Mouse (Mus musculus): Measurements from ENCODE around the gene Slc39a11. TPM values are rescaled to one million over a fixed set of nuclear protein-coding genes. Genes with fewer than 3 reads are reported as not detected.

Slc39a11 gene
- total RNA-seq, 2 experiments from 2014 or later: 12.4 to 13.3 TPM

DNA sequence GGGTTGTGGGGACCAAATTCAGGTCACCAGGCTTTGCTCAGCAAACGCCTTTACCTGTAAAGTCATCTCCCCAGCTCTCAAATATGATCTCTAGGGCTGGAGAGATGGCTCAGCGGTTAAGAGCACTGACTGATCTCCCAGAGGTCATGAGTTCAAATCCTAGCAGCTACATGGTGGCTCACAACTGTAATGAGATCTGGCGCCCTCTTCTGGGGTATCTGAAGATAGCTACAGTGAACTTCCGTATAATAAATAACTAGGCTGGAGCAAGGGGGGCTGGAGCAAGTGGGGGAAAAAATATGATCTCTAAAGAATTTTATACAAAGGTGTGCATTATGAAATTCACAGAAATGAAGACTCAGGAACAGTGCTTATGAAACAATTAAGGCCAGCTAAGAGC, 22.1 kb downstream of the Slc39a11 start:
- peak; percentile 59 for TF ChIP-seq CTCF (IDR thresholded peaks at IDR 0.05)
- Histone ChIP-seq H3K27ac (no peak overlapping the region), H3K4me3 (no peak overlapping the region)
- intact Hi-C loops (cut with DNase I): no loop called here
- no peak for DNase-seq (ENCODE audit: extremely low spot score in 1 of 2, low spot score in 2 of 2)

- Histone ChIP-seq H3K27ac (no peak overlapping the region), H3K4me3 (no peak overlapping the region)
- intact Hi-C loops (cut with DNase I): no loop called here
- no peak for TF ChIP-seq CTCF (IDR thresholded peaks at IDR 0.05)
- DNase-seq (ENCODE audit: extremely low spot score in 1 of 2, low spot score in 2 of 2): no peak
These were observed 24.4 kb downstream of the Slc39a11 start for GRCm38 (mm10) chr11:113625437-113625836.

GRCm38 (mm10) chr11:113622028-113622427, 27.9 kb downstream of the Slc39a11 start:
- no peak for TF ChIP-seq CTCF (IDR thresholded peaks at IDR 0.05)
- no peak for DNase-seq (ENCODE audit: extremely low spot score in 1 of 2, low spot score in 2 of 2)
- intact Hi-C loops (cut with DNase I): no loop called here
- no peak overlapping the region for H3K4me3 ChIP-seq
- no peak overlapping the region for H3K27ac ChIP-seq

DNA sequence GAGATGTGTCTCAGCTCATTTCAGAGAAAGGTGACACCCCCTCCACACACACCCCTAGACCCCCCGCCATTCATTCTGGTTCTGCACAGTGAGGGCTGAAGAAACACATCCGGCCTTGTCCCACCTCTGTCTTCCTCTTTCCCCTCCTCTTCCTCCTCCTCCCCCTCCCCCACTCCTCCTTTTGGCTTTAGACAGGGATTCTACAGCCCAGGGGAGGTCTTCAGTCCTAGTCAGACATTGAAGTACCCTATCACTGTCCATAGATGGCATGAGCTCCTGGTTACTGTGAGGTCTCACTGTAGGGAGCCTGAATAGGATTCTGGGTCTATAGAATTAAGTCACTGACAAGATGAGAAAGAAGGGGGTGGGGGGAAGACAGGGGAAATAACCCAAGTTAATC, 28.9 kb downstream of the Slc39a11 start:
- H3K4me3 ChIP-seq: peak overlapping the region; percentile 28
- DNase-seq (ENCODE audit: extremely low spot score in 1 of 2, low spot score in 2 of 2): no peak
- intact Hi-C loops (cut with DNase I): no loop called here
- TF ChIP-seq CTCF (IDR thresholded peaks at IDR 0.05): no peak
- no peak overlapping the region for H3K27ac ChIP-seq

DNA sequence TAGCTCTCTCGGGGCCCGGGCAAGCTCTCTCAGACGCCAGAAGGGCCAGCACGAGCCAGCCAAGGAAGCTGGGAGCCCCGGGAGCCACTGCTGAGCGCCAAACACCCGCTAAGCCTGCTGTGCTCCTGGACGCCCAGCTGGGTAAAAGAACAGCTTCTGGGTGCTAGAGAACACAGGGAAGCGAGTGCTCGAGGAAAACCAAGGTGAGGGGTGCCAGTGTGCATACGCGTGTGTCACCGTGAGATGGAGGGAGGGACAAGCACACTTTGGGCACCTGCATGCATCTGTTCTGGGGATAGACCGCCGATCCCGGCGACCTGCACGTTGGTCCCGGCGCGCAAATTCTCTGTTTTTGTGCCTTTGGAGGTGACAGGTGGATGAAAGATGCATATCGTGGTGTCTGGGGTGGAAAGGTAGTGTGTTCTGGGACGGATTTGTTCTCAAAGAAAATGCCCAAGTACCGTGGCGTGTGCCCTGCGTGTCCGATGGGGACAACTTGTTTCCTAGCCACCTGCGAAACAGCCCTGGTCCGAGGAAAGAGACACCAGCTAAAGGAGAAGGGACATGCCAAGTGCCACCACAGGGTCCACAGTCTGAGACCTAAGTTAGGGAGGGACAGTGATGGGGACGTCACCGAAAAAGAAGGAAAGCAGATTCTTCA, 30.3 kb downstream of the Slc39a11 start:
- no peak for TF ChIP-seq CTCF (IDR thresholded peaks at IDR 0.05)
- intact Hi-C loops (cut with DNase I): loop anchor here (5.0 to 10.0 kb wide), 3 partner anchors 102 to 445 kb away; no protein-coding TSS in a partner anchor
- Histone ChIP-seq H3K27ac (peak overlapping the region; percentile 80), H3K4me3 (peak overlapping the region; percentile 60)
- no peak for DNase-seq (ENCODE audit: extremely low spot score in 1 of 2, low spot score in 2 of 2)

DNA sequence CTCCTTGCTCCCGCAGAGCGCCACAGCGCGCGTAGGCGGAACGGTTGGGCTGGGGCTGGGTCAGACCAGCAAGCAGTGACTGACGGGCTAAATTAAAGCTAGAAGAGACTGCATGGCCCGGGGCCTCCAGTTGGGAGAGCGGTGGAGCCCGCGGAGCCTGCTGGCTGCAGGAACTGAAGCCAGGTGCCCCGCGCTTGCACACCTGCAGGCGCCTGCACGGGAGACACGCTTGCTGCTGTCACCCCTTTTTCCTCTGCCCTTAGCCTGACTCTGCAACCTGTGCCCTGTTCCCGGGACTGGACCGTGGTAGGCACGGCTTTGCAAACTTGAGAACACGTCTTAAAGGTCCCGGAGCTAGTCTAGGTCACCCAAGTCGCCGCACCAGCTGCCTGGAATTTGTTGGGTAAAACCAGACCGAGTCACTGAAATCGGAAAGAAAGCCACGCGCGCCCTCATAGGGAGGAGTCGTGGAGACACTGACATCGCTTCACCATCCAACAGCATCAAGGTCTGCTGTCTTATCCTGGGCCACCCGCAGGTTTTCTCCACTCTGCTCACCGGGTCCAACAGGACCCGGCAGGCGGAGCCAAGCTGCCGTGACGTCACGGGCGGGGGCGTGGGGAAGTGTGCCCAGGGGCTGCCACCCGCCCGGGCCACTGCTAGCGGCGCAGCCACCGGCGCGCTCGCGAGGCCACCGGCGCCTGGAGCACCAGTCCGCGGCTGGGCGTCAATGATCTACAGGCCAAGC, 31.0 kb downstream of the Slc39a11 start, which contains the start of gene Sstr2:
Sstr2 (plus strand) TSS at position 671 of the 748 bp plus-strand sequence.
- Histone ChIP-seq H3K4me3 (peak within 1 kb of the TSS; percentile 60), H3K27ac (peak within 1 kb of the TSS; percentile 80)
- DNase-seq (ENCODE audit: extremely low spot score in 1 of 2, low spot score in 2 of 2): peak; percentile 79 to 84
- intact Hi-C loops (cut with DNase I): loop anchor here (5.0 to 10.0 kb wide), 3 partner anchors 102 to 444 kb away; no protein-coding TSS in a partner anchor
- no peak for TF ChIP-seq CTCF (IDR thresholded peaks at IDR 0.05)

DNA sequence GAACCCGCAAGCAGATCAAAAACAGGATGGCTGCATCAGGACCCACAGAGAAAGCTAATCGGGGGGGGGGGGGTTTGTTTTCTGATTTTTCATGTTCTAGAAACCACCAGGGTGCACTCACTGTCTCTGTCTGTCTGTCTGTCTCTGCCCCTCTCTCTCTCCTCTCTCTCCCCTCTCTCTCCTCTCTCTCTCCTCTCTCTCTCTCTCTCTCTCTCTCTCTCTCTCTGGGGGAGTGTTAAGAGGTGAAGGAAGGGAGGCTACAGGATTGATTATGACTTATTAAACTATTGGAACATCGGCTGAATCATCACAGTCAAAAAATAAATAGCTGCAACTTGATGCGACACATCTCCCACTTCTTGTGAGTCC, 31.6 kb downstream of the Slc39a11 start:
- Histone ChIP-seq H3K27ac (no peak overlapping the region; the same call in 1 of the 2 replicates), H3K4me3 (peak overlapping the region; percentile 60)
- DNase-seq (ENCODE audit: extremely low spot score in 1 of 2, low spot score in 2 of 2): no peak
- TF ChIP-seq CTCF (IDR thresholded peaks at IDR 0.05): no peak
- intact Hi-C loops (cut with DNase I): loop anchor here (5.0 to 10.0 kb wide), 3 partner anchors 101 to 443 kb away; no protein-coding TSS in a partner anchor

- intact Hi-C loops (cut with DNase I): loop anchor here (2.0 to 10.0 kb wide), 4 partner anchors 100 to 443 kb away; no protein-coding TSS in a partner anchor
- Histone ChIP-seq H3K27ac (no peak overlapping the region), H3K4me3 (no peak overlapping the region)
- TF ChIP-seq CTCF (IDR thresholded peaks at IDR 0.05): peak; percentile 67
- peak; percentile 54 to 64 for DNase-seq (ENCODE audit: extremely low spot score in 1 of 2, low spot score in 2 of 2)
These were observed 32.6 kb downstream of the Slc39a11 start for GRCm38 (mm10) chr11:113617132-113617911.

GRCm38 (mm10) chr11:113614476-113614875, 35.4 kb downstream of the Slc39a11 start:
- no peak for DNase-seq (ENCODE audit: extremely low spot score in 1 of 2, low spot score in 2 of 2)
- intact Hi-C loops (cut with DNase I): loop anchor here (5.0 to 10.0 kb wide), 3 partner anchors 47 to 440 kb away; no protein-coding TSS in a partner anchor
- H3K4me3 ChIP-seq: no peak overlapping the region
- no peak for TF ChIP-seq CTCF (IDR thresholded peaks at IDR 0.05)
- H3K27ac ChIP-seq: no peak overlapping the region

DNA sequence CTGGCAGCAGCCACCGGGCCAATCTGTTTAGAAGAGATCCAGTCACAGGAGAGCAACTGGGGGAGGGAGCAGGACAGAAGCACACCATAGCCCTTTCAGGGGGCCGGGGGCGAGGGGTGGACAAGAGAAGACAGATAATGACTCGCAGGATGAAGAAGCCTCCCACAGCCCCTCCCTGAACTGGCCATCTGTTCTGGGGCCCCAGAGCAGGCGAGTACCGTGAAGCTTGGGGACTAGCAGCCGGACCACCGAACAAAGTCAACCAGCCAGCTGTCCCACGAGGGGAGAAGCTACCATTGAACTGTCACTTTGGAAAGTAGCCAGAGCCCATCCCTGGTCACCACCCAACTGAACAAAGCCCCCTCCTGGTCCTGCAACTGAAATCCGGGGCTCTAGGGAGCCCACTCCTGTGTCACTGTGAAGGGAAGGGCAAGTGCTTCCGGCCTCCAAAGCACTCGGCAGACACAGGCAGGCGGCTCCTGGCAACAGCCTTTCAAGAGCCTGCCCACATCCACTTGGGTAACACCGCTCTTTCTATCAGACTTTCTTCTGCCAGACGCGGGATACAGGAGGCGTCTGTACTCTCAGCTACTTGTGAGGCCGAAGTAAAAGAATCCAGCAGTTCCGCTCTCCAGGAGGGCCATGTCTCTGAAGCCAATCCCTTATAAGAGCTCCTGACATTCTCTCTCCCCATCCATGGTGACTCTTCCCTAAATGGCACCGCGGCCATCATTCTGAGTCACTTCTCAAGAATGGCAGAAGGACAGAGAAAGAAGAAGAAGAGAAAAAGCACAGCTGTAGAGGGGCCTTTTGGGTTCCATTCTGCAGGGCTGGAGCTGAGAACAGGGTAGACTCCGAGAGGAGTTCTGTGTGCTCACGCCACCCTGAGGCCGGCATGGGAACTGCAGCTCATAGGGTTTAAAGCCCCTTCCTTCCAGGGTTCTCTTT, 37.9 kb downstream of the Slc39a11 start:
- intact Hi-C loops (cut with DNase I): loop anchor here (1.0 to 10.0 kb wide), 4 partner anchors 45 to 437 kb away; no protein-coding TSS in a partner anchor
- TF ChIP-seq CTCF (IDR thresholded peaks at IDR 0.05): peak; percentile 85
- Histone ChIP-seq H3K27ac (peak overlapping the region; percentile 45), H3K4me3 (no peak overlapping the region; the same call in 1 of the 2 replicates)
- peak in 1 of 2 experiments; percentile 53 for DNase-seq (ENCODE audit: extremely low spot score in 1 of 2, low spot score in 2 of 2)
